Mouse (Mus musculus) heart, postnatal 0 days (tissue): Measurements from ENCODE around the gene Dpy19l3.

ENCODE experiments used
- CTCF ChIP-seq: IDR thresholded peaks from 2 replicates; pipeline ENCODE4 v1.5.1; 2016; ENCODE audit warnings: antibody characterized with exemption, control low read depth, low read depth
- EP300 ChIP-seq: IDR thresholded peaks from 2 replicates; pipeline ENCODE4 v1.6.1; 2016; ENCODE audit warnings: antibody characterized with exemption, low read depth

GRCm38 (mm10) chr7:35686216-35686615, 68.0 kb downstream of the Dpy19l3 start:
- TF ChIP-seq CTCF (no peak), EP300 (no peak)
